Mouse (Mus musculus) adrenal gland, adult 2 months (tissue): ENCODE results near the gene Krt18. TPM values are rescaled to one million over a fixed set of nuclear protein-coding genes. Genes with fewer than 3 reads are reported as not detected.
"Not testable (repeated sequence)": the region's sequence is repeated elsewhere in the genome, so short reads cannot be mapped to it uniquely, and the experiment has no call there.

Experiments
- DNase-seq: peaks from one replicate; pipeline ENCODE4 v3.0.0; 2021
- polyA plus RNA-seq: library from polyadenylated mRNA; depleted of rRNA; stranded (reverse); fragments of >200 nt; gene quantifications from 2 replicates; pipeline ENCODE4 v1.2.3, GENCODE M21; 2012; rRNA removed
- total RNA-seq, 2 experiments: library from RNA; stranded (reverse); gene quantifications; 2 replicates each; pipeline ENCODE4 v1.2.3; 2021

The Krt18 gene
- total and polyA plus RNA-seq, 3 experiments = 0.61 to 2.5 (median 1.6) TPM

- peak; percentile 92 for DNase-seq
Observed at GRCm38 (mm10) chr15:102065661-102066325, 37.8 kb downstream of the Krt18 start.

DNA sequence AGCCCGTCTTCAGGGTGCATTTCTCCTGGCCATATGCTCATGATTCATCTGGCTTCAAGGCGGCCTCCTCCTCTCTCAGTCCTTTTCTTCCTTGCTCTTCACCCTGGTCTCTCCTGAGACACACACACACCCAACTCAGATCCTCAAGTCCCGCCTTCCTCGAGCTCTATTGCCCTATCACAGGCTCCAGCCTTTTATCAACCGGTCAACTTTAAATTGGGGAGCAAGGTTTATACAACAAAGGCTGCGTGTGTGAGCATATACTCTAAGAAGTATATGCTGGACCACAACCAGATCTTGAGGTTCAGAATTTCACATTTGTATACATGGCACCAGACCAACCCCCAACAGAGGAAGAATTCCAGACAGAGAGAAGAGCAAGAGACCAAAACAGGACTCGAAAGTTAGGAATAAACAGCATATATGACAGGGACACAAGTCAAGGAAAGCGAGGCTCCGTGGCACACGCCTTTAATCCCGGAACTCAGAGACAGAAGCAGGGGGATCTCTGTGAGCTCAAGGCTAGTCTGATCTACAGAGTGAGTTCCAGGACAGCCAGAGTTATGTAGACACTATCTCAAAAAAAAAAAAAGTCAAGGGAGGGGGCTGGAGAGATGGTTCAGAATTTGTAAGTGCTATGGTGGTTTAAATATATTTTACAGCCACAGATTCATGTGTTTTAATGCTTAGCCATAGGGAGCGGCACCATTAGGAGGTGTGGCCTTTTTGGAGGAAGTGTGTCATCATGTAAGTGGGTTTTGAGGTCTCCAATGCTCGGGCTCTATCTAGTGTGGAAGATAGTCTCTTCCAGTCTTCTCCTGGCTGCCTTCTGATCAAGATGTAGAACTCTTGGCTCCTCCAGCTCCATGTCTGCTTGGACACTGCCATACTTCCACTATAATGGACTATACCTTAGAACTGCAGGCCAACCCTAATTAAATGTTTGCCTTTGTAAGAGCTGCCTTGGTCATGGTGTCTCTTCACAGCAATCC is 42.8 kb downstream of the Krt18 start:
- DNase-seq = no peak

- DNase-seq = no peak
Observed at GRCm38 (mm10) chr15:102072963-102073558, 45.1 kb downstream of the Krt18 start.

DNA sequence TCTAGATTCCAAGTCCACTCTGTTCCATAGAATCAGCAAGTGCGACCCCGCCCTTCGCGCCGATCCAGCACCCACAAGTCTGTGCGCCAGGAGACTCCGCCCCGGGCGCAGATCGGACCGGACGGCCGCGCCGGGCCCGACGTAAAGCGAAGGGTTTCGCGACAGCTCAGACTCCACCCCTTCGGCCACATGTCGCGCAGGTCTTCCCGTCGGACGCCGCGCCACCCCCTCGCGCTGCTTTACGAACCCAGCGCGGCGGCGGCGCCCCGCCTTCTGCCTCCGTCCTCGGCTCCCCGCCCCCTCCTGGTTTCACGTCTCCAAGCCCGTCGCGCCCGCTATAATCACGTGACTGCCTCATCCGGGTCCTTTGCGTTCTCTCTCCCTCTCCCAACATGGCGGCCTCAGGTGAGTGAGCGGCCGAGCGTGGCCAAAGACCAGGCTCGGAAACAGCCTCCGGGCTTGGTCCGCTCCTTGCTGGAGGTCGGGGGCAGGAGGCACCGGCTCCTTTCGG is 45.6 kb downstream of the Krt18 start, which contains the start of gene Eif4b:
Gene Eif4b (plus strand): TSS at position 215 of the 511 bp plus-strand sequence.
- peak; percentile 100 for DNase-seq

DNA sequence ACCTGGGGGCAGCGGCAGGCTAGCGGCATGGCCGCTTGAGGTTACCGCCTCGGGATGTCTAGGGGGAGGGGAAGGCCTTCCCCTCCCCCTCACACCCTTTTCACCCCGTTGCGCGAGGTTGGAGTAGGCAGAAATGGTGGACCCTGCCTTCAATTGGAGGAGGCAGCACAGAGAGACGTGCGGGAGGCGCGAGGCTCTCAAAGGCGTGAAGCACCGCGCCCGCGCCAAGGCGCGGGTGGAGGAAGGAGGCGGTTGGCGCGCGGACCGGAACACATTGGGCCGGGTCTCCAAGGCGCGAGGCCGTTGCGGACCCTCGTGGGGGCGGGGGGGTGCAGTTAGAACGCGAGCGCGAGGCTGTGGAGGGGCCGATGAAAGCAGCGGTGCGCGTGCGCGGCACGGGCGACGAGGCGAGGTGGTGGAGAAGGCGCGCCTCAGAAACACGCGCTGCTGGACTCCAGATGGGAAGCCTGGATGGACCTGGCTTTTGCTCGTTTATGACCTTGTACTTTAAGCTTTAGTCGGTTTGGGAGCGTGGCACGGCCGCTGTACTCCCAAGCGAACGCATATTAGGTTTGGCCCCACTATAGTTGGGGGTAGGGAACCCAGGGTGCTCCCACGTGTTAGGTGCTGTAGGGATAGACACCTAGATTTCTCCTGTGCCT is 46.2 kb downstream of the Krt18 start:
- DNase-seq = peak; percentile 80

DNA sequence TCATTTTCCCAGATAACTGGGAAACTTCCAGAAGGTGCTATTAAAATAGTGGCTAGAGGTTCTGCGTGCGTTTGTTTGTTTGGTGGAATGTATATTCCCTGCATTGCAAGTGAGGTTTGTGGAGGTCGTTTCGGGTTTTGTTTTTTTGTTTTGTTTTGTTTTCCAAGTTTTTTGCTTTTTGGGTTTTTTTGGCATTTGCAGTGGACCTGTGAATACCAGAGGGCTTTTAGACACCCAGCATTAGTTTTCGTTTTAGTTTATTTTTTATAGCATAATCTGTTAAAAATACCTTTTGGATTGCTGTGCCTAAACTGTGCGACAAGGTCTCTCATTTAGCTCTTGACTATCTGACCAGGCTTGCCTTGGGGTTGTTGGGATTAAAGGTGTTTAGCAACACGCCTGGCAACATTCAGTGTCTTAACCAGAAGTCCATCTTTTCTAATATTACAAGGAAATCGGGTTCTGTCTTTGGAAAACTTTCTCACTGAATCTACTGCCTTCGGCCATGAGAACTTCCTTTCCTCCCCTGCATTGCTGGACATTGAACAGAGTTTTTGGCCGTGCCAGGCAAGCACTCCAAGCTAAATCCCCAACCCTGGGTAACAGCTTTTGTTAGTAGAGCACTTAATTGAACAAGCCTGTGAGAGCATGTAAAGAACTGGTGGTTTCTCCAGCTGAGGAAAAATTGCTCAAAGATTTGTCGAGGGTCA is 47.1 kb downstream of the Krt18 start:
- no peak for DNase-seq

- DNase-seq = no peak
Observed at GRCm38 (mm10) chr15:102077111-102077677, 49.2 kb downstream of the Krt18 start.

GRCm38 (mm10) chr15:102079221-102079620 is 51.2 kb downstream of the Krt18 start:
- no peak for DNase-seq

GRCm38 (mm10) chr15:102079924-102080323 is 51.9 kb downstream of the Krt18 start:
- not testable (repeated sequence) for DNase-seq

DNA sequence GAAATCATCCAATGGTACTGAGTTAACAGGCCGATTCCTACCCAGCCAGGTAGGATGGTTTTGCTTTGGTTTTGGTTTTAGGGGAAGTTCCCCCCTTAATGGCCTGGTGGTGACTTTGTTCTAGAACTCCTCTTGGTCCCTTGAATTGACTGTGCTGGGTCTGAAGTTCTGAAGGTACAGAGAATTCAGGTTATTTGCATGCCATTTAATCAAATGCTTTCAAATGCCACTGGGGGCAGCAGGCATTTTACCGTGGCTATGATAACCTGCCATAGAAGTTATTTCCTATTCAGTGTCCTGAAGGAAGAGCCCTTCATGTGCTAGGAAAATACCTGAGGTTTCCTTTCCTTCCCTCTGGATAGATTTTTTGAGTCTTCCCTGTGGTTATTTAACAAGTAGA is 52.4 kb downstream of the Krt18 start:
- no peak for DNase-seq

Other genes starting within 250 kb of the Krt18 start
- not detected for gene Krt72, start 241.7 kb upstream of the Krt18 start, total RNA-seq
- gene Krt72, start 241.7 kb upstream of the Krt18 start, polyA plus RNA-seq = not detected in 2 replicates
- not detected for gene Krt73, start 225.8 kb upstream of the Krt18 start, total RNA-seq
- not detected in 2 replicates for gene Krt73, start 225.8 kb upstream of the Krt18 start, polyA plus RNA-seq
- not detected for gene Krt2, start 210.0 kb upstream of the Krt18 start, total RNA-seq
- not detected in 2 replicates for gene Krt2, start 210.0 kb upstream of the Krt18 start, polyA plus RNA-seq
- under 1 TPM; 0.10 to 0.17 TPM for gene Krt1, start 177.4 kb upstream of the Krt18 start, total RNA-seq
- gene Krt1, start 177.4 kb upstream of the Krt18 start, polyA plus RNA-seq = 0.68 and 1.2 TPM in 2 replicates
- not detected for gene Krt77, start 158.5 kb upstream of the Krt18 start, total RNA-seq
- gene Krt77, start 158.5 kb upstream of the Krt18 start, polyA plus RNA-seq = not detected in 2 replicates
- not detected for gene Krt76, start 135.3 kb upstream of the Krt18 start, total RNA-seq
- gene Krt76, start 135.3 kb upstream of the Krt18 start, polyA plus RNA-seq = not detected in 2 replicates
- not detected for gene Krt4, start 103.4 kb upstream of the Krt18 start, total RNA-seq
- gene Krt4, start 103.4 kb upstream of the Krt18 start, polyA plus RNA-seq = 0.08 and 0.33 TPM in 2 replicates
- 1 to 10 TPM; 1.1 to 2.3 TPM for gene Krt79, start 87.9 kb upstream of the Krt18 start, total RNA-seq
- gene Krt79, start 87.9 kb upstream of the Krt18 start, polyA plus RNA-seq = 0.26 and 1.8 TPM in 2 replicates
- gene Krt78, start 73.9 kb upstream of the Krt18 start, total RNA-seq = not detected
- not detected in 2 replicates for gene Krt78, start 73.9 kb upstream of the Krt18 start, polyA plus RNA-seq
- 1 to 10 TPM; 1.7 TPM for gene Krt8, start 23.7 kb upstream of the Krt18 start, total RNA-seq
- 0.62 and 1.1 TPM in 2 replicates for gene Krt8, start 23.7 kb upstream of the Krt18 start, polyA plus RNA-seq
- gene Eif4b, start 45.6 kb downstream of the Krt18 start, total RNA-seq = 100 to 1,000 TPM; 230 to 238 TPM
- 28.8 and 43.7 TPM in 2 replicates for gene Eif4b, start 45.6 kb downstream of the Krt18 start, polyA plus RNA-seq
- gene Tns2, start 72.2 kb downstream of the Krt18 start, total RNA-seq = 10 to 100 TPM; 75.2 to 91.8 TPM
- 101 and 107 TPM in 2 replicates for gene Tns2, start 72.2 kb downstream of the Krt18 start, polyA plus RNA-seq
- gene Spryd3, start 108.1 kb downstream of the Krt18 start, total RNA-seq = 10 to 100 TPM; 27.4 to 48.9 TPM
- 38.3 and 48.4 TPM in 2 replicates for gene Spryd3, start 108.1 kb downstream of the Krt18 start, polyA plus RNA-seq
- gene Igfbp6, start 116.2 kb downstream of the Krt18 start, total RNA-seq = 10 to 100 TPM; 37.7 to 71.0 TPM
- gene Igfbp6, start 116.2 kb downstream of the Krt18 start, polyA plus RNA-seq = 65.0 and 78.9 TPM in 2 replicates
- gene Soat2, start 122.3 kb downstream of the Krt18 start, total RNA-seq = under 1 TPM; 0.35 to 0.49 TPM
- gene Soat2, start 122.3 kb downstream of the Krt18 start, polyA plus RNA-seq = 0.88 and 0.92 TPM in 2 replicates
- gene Zfp740, start 175.1 kb downstream of the Krt18 start, total RNA-seq = 10 to 100 TPM; 48.6 to 60.7 TPM
- gene Zfp740, start 175.1 kb downstream of the Krt18 start, polyA plus RNA-seq = 13.9 and 14.4 TPM in 2 replicates
- gene Csad, start 176.5 kb downstream of the Krt18 start, total RNA-seq = 100 to 1,000 TPM in 1 of 2 experiments, 10 to 100 TPM in 1; 71.2 to 106 TPM
- 128 and 216 TPM in 2 replicates for gene Csad, start 176.5 kb downstream of the Krt18 start, polyA plus RNA-seq
- 1 to 10 TPM; 2.0 to 4.7 TPM for gene Itgb7, start 203.8 kb downstream of the Krt18 start, total RNA-seq
- 2.3 and 2.4 TPM in 2 replicates for gene Itgb7, start 203.8 kb downstream of the Krt18 start, polyA plus RNA-seq
- 10 to 100 TPM; 21.0 to 35.8 TPM for gene Rarg, start 229.3 kb downstream of the Krt18 start, total RNA-seq
- 29.9 and 32.4 TPM in 2 replicates for gene Rarg, start 229.3 kb downstream of the Krt18 start, polyA plus RNA-seq
- gene Gm9918, start 242.4 kb downstream of the Krt18 start, total RNA-seq = not detected
- gene Gm9918, start 242.4 kb downstream of the Krt18 start, polyA plus RNA-seq = 0.47 and 0.87 TPM in 2 replicates